Mouse (Mus musculus) C2C12 (cell line): ENCODE data around the gene Gadd45gip1. TPM values are rescaled to one million over a fixed set of nuclear protein-coding genes. Genes with fewer than 3 reads are reported as not detected.

ENCODE experiments used
- H3K27me3 ChIP-seq: one replicate; pipeline ENCODE4 v1.6.1; 2011; ENCODE audit not compliant: control insufficient read depth, insufficient read depth, insufficient read length
- H3K36me3 ChIP-seq: one replicate; pipeline ENCODE4 v1.6.1; 2011; ENCODE audit not compliant: control insufficient read depth, insufficient read depth
- H3K4me3 ChIP-seq: one replicate; pipeline ENCODE4 v1.5.1; 2011; ENCODE audit warnings: mild to moderate bottlenecking, control low read depth; ENCODE audit not compliant: poor library complexity, insufficient read depth, severe bottlenecking
- H3K79me2 ChIP-seq: one replicate; pipeline ENCODE4 v1.6.1; 2011; ENCODE audit not compliant: control insufficient read depth, insufficient read depth
- H3K79me3 ChIP-seq: one replicate; pipeline ENCODE4 v1.6.1; 2011; ENCODE audit warnings: low read depth, control low read depth
- H3ac ChIP-seq: one replicate; pipeline ENCODE3; 2011; ENCODE audit warnings: low read depth; ENCODE audit not compliant: control insufficient read depth, insufficient read length
- CEBPB ChIP-seq: IDR thresholded peaks from one replicate; pipeline ENCODE4 v1.6.1; 2011; ENCODE audit warnings: low read depth, mild to moderate bottlenecking, control low read depth, moderate library complexity
- CTCF ChIP-seq: IDR thresholded peaks from one replicate; pipeline ENCODE4 v1.5.1; 2011; ENCODE audit not compliant: control insufficient read depth, insufficient read depth, insufficient read length
- FOSL1 ChIP-seq: IDR thresholded peaks from one replicate; pipeline ENCODE4 v1.8.0; 2011; ENCODE audit warnings: mild to moderate bottlenecking, low read length; ENCODE audit not compliant: poor library complexity, insufficient read depth, severe bottlenecking
- MAX ChIP-seq: IDR thresholded peaks from one replicate; pipeline ENCODE4 v1.6.1; 2011; ENCODE audit warnings: mild to moderate bottlenecking, control low read depth
- MYOD1 ChIP-seq: IDR thresholded peaks from one replicate; pipeline ENCODE4 v1.6.1; 2011; ENCODE audit warnings: low read depth; ENCODE audit not compliant: control insufficient read depth, insufficient read length
- MYOG ChIP-seq: IDR thresholded peaks from one replicate; pipeline ENCODE4 v1.6.1; 2011; ENCODE audit not compliant: control insufficient read depth, insufficient read length; ENCODE audit errors: extremely low read depth
- USF1 ChIP-seq: IDR thresholded peaks from one replicate; pipeline ENCODE4 v1.6.1; 2011; ENCODE audit warnings: low read depth, mild to moderate bottlenecking, control low read depth, moderate library complexity
- microRNA-seq: library from miRNA; unstranded; fragments of <30 nt; microRNA quantifications from one replicate; pipeline ENCODE4, GENCODE M21; 2019; ENCODE audit warnings: borderline microRNAs expressed
- polyA plus RNA-seq: library from polyadenylated mRNA; unstranded; fragments of >200 nt; fragmentation: generic; extraction: Trizol; gene quantifications from one replicate; pipeline ENCODE4 v1.2.1, GENCODE M21; 2012; ENCODE audit warnings: missing spikeins

Gadd45gip1 gene
- polyA plus RNA-seq, 1 experiment, result 32.5 TPM

DNA sequence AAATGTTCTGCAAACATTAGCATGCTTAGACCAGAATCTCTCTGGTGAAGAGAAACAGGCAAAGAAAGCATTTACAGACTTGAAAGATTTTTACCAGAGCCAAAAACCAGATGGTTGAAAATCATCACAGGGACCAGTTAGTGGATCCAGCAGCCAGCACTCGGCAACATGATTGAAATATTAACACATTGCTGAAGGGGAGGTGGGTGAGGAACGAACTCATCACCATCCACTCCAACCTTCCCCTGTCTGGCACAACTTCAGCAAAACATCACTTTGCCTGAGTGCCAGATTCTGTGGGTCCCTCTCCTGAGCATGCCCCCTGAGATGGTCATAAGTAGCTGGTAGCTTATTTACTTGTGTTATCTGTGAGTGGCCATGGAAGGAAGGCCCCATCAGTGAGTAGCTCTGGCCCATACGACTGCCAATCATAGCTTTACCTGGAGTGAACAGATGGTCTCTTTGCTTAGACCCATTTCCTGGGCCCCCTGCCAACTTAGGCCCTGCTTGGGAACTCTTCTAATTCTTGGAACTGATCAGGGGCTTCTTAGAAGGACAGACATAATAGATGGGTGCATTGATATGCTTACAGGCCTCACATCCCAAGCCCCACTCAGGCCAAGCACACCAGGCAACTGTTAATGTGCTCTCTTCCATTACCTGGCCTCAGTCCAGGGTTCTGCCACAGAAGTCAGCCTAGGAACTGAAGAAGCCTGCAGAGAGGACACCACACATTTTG, 46.1 kb downstream of the Gadd45gip1 start:
- H3ac ChIP-seq, result no peak overlapping the region
- no peak for TF ChIP-seq CTCF
- TF ChIP-seq MAX, result no peak
- no peak for TF ChIP-seq FOSL1
- TF ChIP-seq CEBPB, result no peak
- no peak for TF ChIP-seq MYOG
- no peak for TF ChIP-seq MYOD1
- TF ChIP-seq USF1, result no peak

DNA sequence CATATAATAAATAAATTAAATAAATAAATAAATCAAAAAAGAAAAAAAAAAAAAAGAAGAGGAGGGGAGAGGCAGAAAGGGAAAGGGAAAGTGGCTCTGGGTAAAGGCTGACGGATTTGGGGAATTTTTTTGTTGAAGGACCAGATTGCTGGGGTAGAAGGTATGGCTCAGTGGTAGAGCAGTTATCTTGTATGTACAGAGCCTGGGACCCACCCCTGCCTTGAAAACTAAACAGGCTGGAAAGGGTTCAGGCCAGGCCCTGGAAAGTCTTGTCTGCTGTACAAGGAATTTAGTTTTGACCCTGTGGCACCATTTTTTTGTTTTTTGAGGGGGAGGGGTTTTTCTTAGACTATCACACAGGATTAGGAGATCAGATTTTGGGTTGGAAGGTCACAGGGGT, 47.6 kb downstream of the Gadd45gip1 start:
- Histone ChIP-seq H3K79me2 (no peaks in the 10 kb centered on the region), H3K27me3 (no peaks in the 10 kb centered on the region), H3ac (no peak overlapping the region), H3K79me3 (no peaks in the 10 kb centered on the region), H3K4me3 (no peak overlapping the region), H3K36me3 (no peaks in the 10 kb centered on the region)
- TF ChIP-seq FOSL1 (no peak), MYOG (no peak), USF1 (no peak), MYOD1 (no peak), CEBPB (no peak), MAX (no peak), CTCF (no peak)

More for the DNA sequence above, 46.1 kb downstream of the Gadd45gip1 start:
- no peaks in the 10 kb centered on the region for H3K27me3 ChIP-seq
- no peaks in the 10 kb centered on the region for H3K79me3 ChIP-seq
- H3K4me3 ChIP-seq, result no peak overlapping the region
- H3K36me3 ChIP-seq, result no peaks in the 10 kb centered on the region
- H3K79me2 ChIP-seq, result no peaks in the 10 kb centered on the region

DNA sequence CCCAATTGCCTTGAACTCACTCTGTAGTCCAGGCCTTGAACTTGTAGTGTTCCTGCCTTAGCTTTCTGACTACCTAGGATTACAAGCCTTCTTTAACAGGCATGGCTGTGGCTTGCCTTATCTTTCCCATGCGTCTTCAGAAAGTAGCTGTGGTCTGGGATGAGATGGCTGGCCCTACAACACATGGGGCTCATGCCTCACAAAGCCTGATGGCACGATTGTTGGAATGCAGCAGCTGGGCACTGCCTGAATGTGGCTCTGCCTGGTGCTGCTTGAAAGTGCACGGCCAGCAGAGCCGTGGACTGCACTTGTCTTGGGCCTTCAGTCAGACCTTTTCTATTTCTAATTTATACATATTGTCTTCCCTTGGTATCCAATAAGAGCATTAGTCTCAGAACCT, 53.4 kb downstream of the Gadd45gip1 start:
- Histone ChIP-seq H3K36me3 (no peaks in the 10 kb centered on the region), H3K27me3 (no peaks in the 10 kb centered on the region)

More for the DNA sequence above, 53.4 kb downstream of the Gadd45gip1 start:
- H3K4me3 ChIP-seq, result no peak overlapping the region
- no peak overlapping the region for H3ac ChIP-seq
- no peaks in the 10 kb centered on the region for H3K79me2 ChIP-seq
- H3K79me3 ChIP-seq, result no peaks in the 10 kb centered on the region
- TF ChIP-seq CTCF, result no peak
- TF ChIP-seq USF1, result no peak
- TF ChIP-seq MYOD1, result no peak
- TF ChIP-seq MAX, result no peak
- TF ChIP-seq FOSL1, result no peak
- TF ChIP-seq CEBPB, result no peak
- no peak for TF ChIP-seq MYOG

Small RNAs within 50 kb of the gene (microRNA-seq; reads per million reads assigned to microRNA genes)
- gene Mir7069, result 1.6 reads per million, percentile 35 among the genes with 10 or more reads in this experiment

Other genes with a start within 250 kb of the Gadd45gip1 start
- 61.4 TPM for gene Ier2, start 168.7 kb upstream of the Gadd45gip1 start, polyA plus RNA-seq
- gene Trmt1, start 145.2 kb upstream of the Gadd45gip1 start, polyA plus RNA-seq, result 117 TPM
- gene Nacc1, start 143.7 kb upstream of the Gadd45gip1 start, polyA plus RNA-seq, result 81.5 TPM
- 0.04 TPM for gene Lyl1, start 130.1 kb upstream of the Gadd45gip1 start, polyA plus RNA-seq
- gene G430095P16Rik, start 108.5 kb upstream of the Gadd45gip1 start, polyA plus RNA-seq, result 2.9 TPM
- 50.7 TPM for gene Nfix, start 31.2 kb upstream of the Gadd45gip1 start, polyA plus RNA-seq
- 2.4 TPM for gene Dand5, start 8.7 kb upstream of the Gadd45gip1 start, polyA plus RNA-seq
- gene Rad23a, start 9.1 kb downstream of the Gadd45gip1 start, polyA plus RNA-seq, result 68.3 TPM
- 687 TPM for gene Calr, start 15.4 kb downstream of the Gadd45gip1 start, polyA plus RNA-seq
- 104 TPM for gene Farsa, start 25.5 kb downstream of the Gadd45gip1 start, polyA plus RNA-seq
- 8.5 TPM for gene Syce2, start 40.6 kb downstream of the Gadd45gip1 start, polyA plus RNA-seq
- gene Gcdh, start 62.4 kb downstream of the Gadd45gip1 start, polyA plus RNA-seq, result 11.4 TPM
- gene Klf1, start 70.4 kb downstream of the Gadd45gip1 start, polyA plus RNA-seq, result 0.09 TPM
- 9.0 TPM for gene Dnase2a, start 77.0 kb downstream of the Gadd45gip1 start, polyA plus RNA-seq
- gene Mast1, start 105.8 kb downstream of the Gadd45gip1 start, polyA plus RNA-seq, result not detected
- gene Rtbdn, start 115.5 kb downstream of the Gadd45gip1 start, polyA plus RNA-seq, result 0.05 TPM
- not detected for gene Gm49661, start 137.9 kb downstream of the Gadd45gip1 start, polyA plus RNA-seq
- 609 TPM for gene Prdx2, start 138.1 kb downstream of the Gadd45gip1 start, polyA plus RNA-seq
- gene Rnaseh2a, start 138.2 kb downstream of the Gadd45gip1 start, polyA plus RNA-seq, result 145 TPM
- gene Junb, start 147.2 kb downstream of the Gadd45gip1 start, polyA plus RNA-seq, result 158 TPM
- 7.0 TPM for gene Hook2, start 159.1 kb downstream of the Gadd45gip1 start, polyA plus RNA-seq
- gene Best2, start 183.0 kb downstream of the Gadd45gip1 start, polyA plus RNA-seq, result 0.04 TPM
- gene Asna1, start 193.8 kb downstream of the Gadd45gip1 start, polyA plus RNA-seq, result 253 TPM
- 321 TPM for gene Trir, start 195.3 kb downstream of the Gadd45gip1 start, polyA plus RNA-seq
- gene Tnpo2, start 205.4 kb downstream of the Gadd45gip1 start, polyA plus RNA-seq, result 52.0 TPM
- 20.0 TPM for gene Fbxw9, start 228.5 kb downstream of the Gadd45gip1 start, polyA plus RNA-seq
- gene Gm5741, start 236.5 kb downstream of the Gadd45gip1 start, polyA plus RNA-seq, result not detected
- gene Dhps, start 240.2 kb downstream of the Gadd45gip1 start, polyA plus RNA-seq, result 123 TPM
- gene Wdr83os, start 249.2 kb downstream of the Gadd45gip1 start, polyA plus RNA-seq, result 152 TPM
- 25.0 TPM for gene Wdr83, start 249.8 kb downstream of the Gadd45gip1 start, polyA plus RNA-seq